In the genomic region with DNA sequence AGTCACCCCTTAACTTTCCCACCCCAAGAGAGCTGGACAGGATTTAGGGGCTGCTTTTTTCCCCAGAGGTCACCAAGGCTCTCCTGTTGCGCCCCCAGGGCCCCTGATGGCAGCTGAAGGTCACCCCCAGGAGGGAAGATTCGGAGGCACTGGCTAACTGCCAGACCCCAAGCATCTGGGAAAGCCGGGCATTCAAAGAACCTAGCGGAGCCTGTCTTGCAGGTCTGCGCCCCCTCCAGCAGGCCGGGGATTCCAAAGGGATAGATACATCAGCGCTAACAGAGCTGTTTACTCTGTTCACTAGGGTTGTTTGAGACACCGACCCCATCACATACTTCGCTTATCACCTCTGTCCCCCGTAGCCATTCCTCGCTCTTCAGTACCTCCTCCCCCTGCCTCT, we compare ENCODE assay signal across 9 mouse cellular contexts.
A peak's percentile ranks its signal among the peaks of the same experiment; 100 is the strongest.
DNase-seq lines count a peak whose midpoint lies in the region; ATAC-seq and TF ChIP-seq lines count a peak whose summit lies in the region.
"Had no signal": no experiment of that assay in that cellular context is flagged by ENCODE, and none has a peak within 500 bp of the region (broad histone marks: within the 10 kb centered on the region; RNA-seq: fewer than 3 reads in every experiment).

No protein-coding gene starts in this region.

- peak overlapping the region; percentile 50 for H3K4me2 ChIP-seq in embryonic facial prominence, embryonic 13.5 days
- H3K4me2 ChIP-seq in intestine, embryonic 14.5 days (ENCODE audit: low read length), result peak overlapping the region; percentile 34
- H3K4me2 ChIP-seq in midbrain, postnatal 0 days (ENCODE audit: low read depth, low read length, poor library complexity, severe bottlenecking), result peak overlapping the region; percentile 15; the same call in 1 of the 2 replicates
- H3K4me2 ChIP-seq: liver, embryonic 13.5 days had no signal

- intact Hi-C loops in left cerebral cortex, postnatal 4 days (cut with DNase I), result no loop called here

- DNase-seq in left cerebral cortex, postnatal 4 days, result peak; percentile 8
- DNase-seq in left cerebral cortex, adult 8-10 months (ENCODE audit: low spot score in 2 of 2), result no peak
- no peak for DNase-seq in intestine, embryonic 14.5 days (ENCODE audit: low spot score)
- no peak for DNase-seq in midbrain, postnatal 0 days (ENCODE audit: low spot score)
- DNase-seq in thymus, postnatal 0 days (ENCODE audit: low spot score), result no peak
- no peak for DNase-seq in thymus, postnatal 4 days
- DNase-seq: liver, embryonic 13.5 days had no signal

- H3K4me1 ChIP-seq in embryonic facial prominence, embryonic 13.5 days, result no peaks in the 10 kb centered on the region
- no peaks in the 10 kb centered on the region for H3K4me1 ChIP-seq in intestine, embryonic 14.5 days (replicated peaks; ENCODE audit: control insufficient read depth, insufficient read depth, low read length)
- H3K4me1 ChIP-seq in midbrain, postnatal 0 days (ENCODE audit: insufficient read depth, low read length), result no peaks in the 10 kb centered on the region
- H3K4me1 ChIP-seq: liver, embryonic 13.5 days had no signal

- no peak for TF ChIP-seq CTCF in midbrain, postnatal 0 days (IDR thresholded peaks at IDR 0.05)

- peak overlapping the region; percentile 19 for H3K4me3 ChIP-seq in embryonic facial prominence, embryonic 13.5 days
- H3K4me3 ChIP-seq in intestine, embryonic 14.5 days (ENCODE audit: low read depth, low read length), result no peak overlapping the region
- H3K4me3 ChIP-seq in midbrain, postnatal 0 days (ENCODE audit: low read depth, low read length), result no peak overlapping the region
- H3K4me3 ChIP-seq: liver, embryonic 13.5 days had no signal

- no peaks in the 10 kb centered on the region for H3K9me3 ChIP-seq in embryonic facial prominence, embryonic 13.5 days
- H3K9me3 ChIP-seq in intestine, embryonic 14.5 days (ENCODE audit: control insufficient read depth, low read length), result no peaks in the 10 kb centered on the region
- no peaks in the 10 kb centered on the region for H3K9me3 ChIP-seq in midbrain, postnatal 0 days (ENCODE audit: low read length)
- H3K9me3 ChIP-seq: liver, embryonic 13.5 days had no signal

- H3K9ac ChIP-seq in embryonic facial prominence, embryonic 13.5 days, result no peak overlapping the region
- no peak overlapping the region for H3K9ac ChIP-seq in intestine, embryonic 14.5 days (ENCODE audit: low read length)
- H3K9ac ChIP-seq in midbrain, postnatal 0 days (replicated peaks; ENCODE audit: low read length, poor library complexity, severe bottlenecking), result no peak overlapping the region
- H3K9ac ChIP-seq: liver, embryonic 13.5 days had no signal

- no peak overlapping the region for H3K27ac ChIP-seq in embryonic facial prominence, embryonic 13.5 days
- H3K27ac ChIP-seq in intestine, embryonic 14.5 days (ENCODE audit: low read depth), result no peak overlapping the region
- no peak overlapping the region for H3K27ac ChIP-seq in midbrain, postnatal 0 days (ENCODE audit: low read depth, low read length)
- H3K27ac ChIP-seq: liver, embryonic 13.5 days had no signal

- no peak for ATAC-seq in embryonic facial prominence, embryonic 13.5 days (ENCODE audit: insufficient number of reproducible peaks, insufficient read depth, low FRiP score, low TSS enrichment, low read depth)
- ATAC-seq in intestine, embryonic 14.5 days (replicated peaks; ENCODE audit: low FRiP score, low TSS enrichment, low read depth), result no peak
- ATAC-seq in midbrain, postnatal 0 days (ENCODE audit: low FRiP score), result no peak
- no peak for ATAC-seq in megakaryocyte, adult 5-6 weeks (ENCODE audit: poor library complexity, severe bottlenecking)

- no peaks in the 10 kb centered on the region for H3K36me3 ChIP-seq in embryonic facial prominence, embryonic 13.5 days
- H3K36me3 ChIP-seq in intestine, embryonic 14.5 days (ENCODE audit: control insufficient read depth, insufficient read depth, low read length), result no peaks in the 10 kb centered on the region
- no peaks in the 10 kb centered on the region for H3K36me3 ChIP-seq in midbrain, postnatal 0 days (ENCODE audit: insufficient read depth, low read length)
- H3K36me3 ChIP-seq: liver, embryonic 13.5 days had no signal

- H3K27me3 ChIP-seq in embryonic facial prominence, embryonic 13.5 days, result peaks cover 14% of the 10 kb centered on the region
- no peaks in the 10 kb centered on the region for H3K27me3 ChIP-seq in intestine, embryonic 14.5 days (replicated peaks; ENCODE audit: control insufficient read depth, insufficient read depth, low read length)
- H3K27me3 ChIP-seq in midbrain, postnatal 0 days (ENCODE audit: insufficient read depth, low read length), result no peaks in the 10 kb centered on the region
- H3K27me3 ChIP-seq: liver, embryonic 13.5 days had no signal

- WGBS in embryonic facial prominence, embryonic 13.5 days, result 33% methylated on average over 11 of the region's 11 CpGs
- WGBS in intestine, embryonic 14.5 days, result 18% methylated on average over 11 of the region's 11 CpGs
- WGBS in midbrain, postnatal 0 days, result 24% methylated on average over 11 of the region's 11 CpGs
